Mouse (Mus musculus): ENCODE results near the gene Mlph. TPM values are rescaled to one million over a fixed set of nuclear protein-coding genes. Genes with fewer than 3 reads are reported as not detected.

Gene Mlph
- polyA plus RNA-seq, 1 experiment: 1.3 TPM

Other genes starting within 250 kb of the Mlph start
- gene Col6a3, start 71.1 kb upstream of the Mlph start, polyA plus RNA-seq (2012; ENCODE audit: insufficient read depth, insufficient read length, missing spikeins): 18.7 and 28.2 TPM in 2 replicates
- gene Prlh, start 38.0 kb downstream of the Mlph start, polyA plus RNA-seq (2012; ENCODE audit: insufficient read depth, insufficient read length, missing spikeins): not detected in 2 replicates
- not detected in 2 replicates for gene Rab17, start 54.6 kb downstream of the Mlph start, polyA plus RNA-seq (2012; ENCODE audit: insufficient read depth, insufficient read length, missing spikeins)
- 11.7 and 13.8 TPM in 2 replicates for gene Lrrfip1, start 83.7 kb downstream of the Mlph start, polyA plus RNA-seq (2012; ENCODE audit: insufficient read depth, insufficient read length, missing spikeins)
- gene Rbm44, start 230.0 kb downstream of the Mlph start, polyA plus RNA-seq (2012; ENCODE audit: insufficient read depth, insufficient read length, missing spikeins): not detected in 2 replicates